Mouse (Mus musculus) kidney, adult 2 months (tissue): Measurements from ENCODE around the gene Myo9b.

ENCODE experiments used
- CTCF ChIP-seq: fragments of 200-500 bp; conservative IDR thresholded peaks from 2 replicates; pipeline ENCODE4 v1.5.1; 2011; ENCODE audit warnings: low read depth, mild to moderate bottlenecking, control low read depth, low read length, moderate library complexity, mixed read lengths; ENCODE audit not compliant: insufficient read depth, insufficient read length
- POLR2A ChIP-seq: fragments of 200-500 bp; IDR thresholded peaks from one replicate; pipeline ENCODE4 v1.6.1; 2011; ENCODE audit warnings: low read depth, low read length, control low read depth

GRCm38 (mm10) chr8:71290211-71290610, 17.7 kb downstream of the Myo9b start:
- TF ChIP-seq CTCF, result no peak
- no peak for TF ChIP-seq POLR2A
